ENCODE assay signal across 1 mouse cellular context in the genomic region with DNA sequence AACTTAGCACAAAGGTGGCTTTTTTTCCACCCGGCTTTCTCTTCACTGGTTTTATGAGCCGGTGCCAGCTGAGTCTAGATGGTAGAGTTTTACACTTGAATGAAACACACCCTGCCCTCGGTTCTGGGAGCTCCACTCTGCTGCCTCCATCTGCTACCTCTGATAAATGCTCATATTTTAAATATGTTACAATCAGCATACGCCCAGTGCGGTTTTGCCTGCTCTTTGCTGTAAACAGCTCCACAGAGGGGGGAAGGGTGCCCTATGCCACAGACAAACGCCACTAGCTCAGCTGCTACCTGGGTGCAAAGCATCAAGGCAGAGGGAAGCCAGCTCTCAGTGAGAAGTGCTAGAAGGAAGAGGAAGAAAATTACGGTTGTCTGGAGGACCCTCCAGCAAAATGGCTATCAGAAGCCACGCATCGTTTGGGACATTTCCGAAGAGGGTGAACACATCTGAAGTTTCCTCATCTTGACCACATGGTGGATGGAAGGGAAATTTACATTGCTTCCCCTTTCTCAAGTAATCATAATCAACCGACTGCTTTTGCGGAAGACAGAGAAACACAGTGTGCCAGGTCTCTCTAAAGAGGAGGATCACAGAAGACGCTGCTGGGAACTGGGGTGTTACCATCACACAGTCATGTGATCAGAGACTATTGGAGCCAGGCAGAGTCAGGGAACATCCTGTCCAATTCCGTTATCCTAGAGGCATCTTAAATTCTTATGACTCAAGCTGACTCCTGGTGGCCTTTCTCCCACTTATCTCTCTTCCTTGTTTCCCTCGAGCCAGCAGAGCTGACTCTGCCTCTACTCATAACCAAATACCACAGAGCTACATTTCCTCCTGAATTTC.
TF ChIP-seq lines count a peak whose summit lies in the region.

No protein-coding gene starts in this region.

TF ChIP-seq in MEL, 35 proteins besides CTCF, POLR2A, EP300 and RAD21 (continued from another document):
- peak; percentile 57 for TF ChIP-seq NELFE (IDR thresholded peaks at IDR 0.05; ENCODE audit: low read depth, low read length)
- TF ChIP-seq JUND (IDR thresholded peaks at IDR 0.05; ENCODE audit: low read depth, low read length), result peak; percentile 75; the same call in 1 of the 2 replicates
- peak; percentile 80 for TF ChIP-seq CHD2 (IDR thresholded peaks at IDR 0.05; ENCODE audit: low read length)
- peak; percentile 97 for TF ChIP-seq TAL1 (IDR thresholded peaks at IDR 0.05; ENCODE audit: low read length)
- peak; percentile 90 for TF ChIP-seq POLR2AphosphoS2 (IDR thresholded peaks at IDR 0.05; ENCODE audit: low read length)
- peak; percentile 88 for TF ChIP-seq MYB (IDR thresholded peaks at IDR 0.05; ENCODE audit: low read depth, low read length)
- no peak for TF ChIP-seq ZKSCAN1 (IDR thresholded peaks at IDR 0.05; ENCODE audit: low read depth, low read length)
- TF ChIP-seq SMC3 (IDR thresholded peaks at IDR 0.05; ENCODE audit: low read depth, low read length), result peak; percentile 16; the same call in 1 of the 2 replicates
- peak; percentile 93 for TF ChIP-seq MAX (IDR thresholded peaks at IDR 0.05; ENCODE audit: low read length)
- TF ChIP-seq MAZ (IDR thresholded peaks at IDR 0.05; ENCODE audit: low read depth, low read length), result peak; percentile 83
- TF ChIP-seq MYC (IDR thresholded peaks at IDR 0.05; ENCODE audit: low read depth, low read length), result peak; percentile 97
- no peak for TF ChIP-seq UBTF (IDR thresholded peaks at IDR 0.05; ENCODE audit: borderline replicate concordance, insufficient read depth, low read depth, low read length)
- peak; percentile 88 for TF ChIP-seq GATA1 (IDR thresholded peaks at IDR 0.05; ENCODE audit: low read depth, low read length)
- TF ChIP-seq ELF1 (IDR thresholded peaks at IDR 0.05; ENCODE audit: low read depth, low read length), result peak; percentile 51
- TF ChIP-seq POLR2AphosphoS5 (IDR thresholded peaks at IDR 0.05; ENCODE audit: borderline replicate concordance, low read depth, low read length), result 0 out of 2 replicates have a peak, but pooled peaks have one; percentile 46
- TF ChIP-seq KAT2A (conservative IDR thresholded peaks at IDR 0.05; ENCODE audit: low read depth, low read length), result 0 out of 2 replicates have a peak, but pooled peaks have one; percentile 44
- TF ChIP-seq ETS1 (IDR thresholded peaks at IDR 0.05; ENCODE audit: low read depth, low read length), result peak; percentile 95
- TF ChIP-seq MAFK (IDR thresholded peaks at IDR 0.05; ENCODE audit: borderline replicate concordance, low read depth, low read length), result peak; percentile 79; the same call in 1 of the 2 replicates
- no peak for TF ChIP-seq NRF1 (IDR thresholded peaks at IDR 0.05; ENCODE audit: insufficient read depth, low read depth, low read length, poor library complexity, severe bottlenecking)
- peak; percentile 52; the same call in 1 of the 2 replicates for TF ChIP-seq ZNF384 (IDR thresholded peaks at IDR 0.05; ENCODE audit: low read depth, low read length)
- TF ChIP-seq CHD1 (IDR thresholded peaks at IDR 0.05; ENCODE audit: low read depth, low read length), result peak; percentile 28; the same call in 1 of the 2 replicates
- TF ChIP-seq TCF12 (IDR thresholded peaks at IDR 0.05; ENCODE audit: low read depth, low read length), result peak; percentile 96
- peak; percentile 31; the same call in 1 of the 2 replicates for TF ChIP-seq ZC3H11A (IDR thresholded peaks at IDR 0.05; ENCODE audit: low read depth, low read length)
- TF ChIP-seq MXI1 (IDR thresholded peaks at IDR 0.05; ENCODE audit: low read depth, low read length), result peak; percentile 72; the same call in 1 of the 2 replicates
- peak in 1 of 2 experiments; percentile 72; a peak in 2 of 4 replicates for TF ChIP-seq USF2 (IDR thresholded peaks at IDR 0.05; ENCODE audit: borderline replicate concordance in 1 of 2, insufficient read depth in 1 of 2, low read depth in 1 of 2, low read length in 2 of 2)
- TF ChIP-seq GABPA (IDR thresholded peaks at IDR 0.05; ENCODE audit: low read depth, low read length), result no peak
- peak; percentile 59; the same call in 1 of the 2 replicates for TF ChIP-seq ZMIZ1 (IDR thresholded peaks at IDR 0.05; ENCODE audit: low read depth, low read length)
TF ChIP-seq in MEL: peak in this region for 31.
